Mouse (Mus musculus): ENCODE measurements around the gene Npas3.
A peak's percentile ranks its signal among the peaks of the same experiment; 100 is the strongest.
"Not testable (repeated sequence)": the region's sequence is repeated elsewhere in the genome, so short reads cannot be mapped to it uniquely, and the experiment has no call there.

The Npas3 gene

DNA sequence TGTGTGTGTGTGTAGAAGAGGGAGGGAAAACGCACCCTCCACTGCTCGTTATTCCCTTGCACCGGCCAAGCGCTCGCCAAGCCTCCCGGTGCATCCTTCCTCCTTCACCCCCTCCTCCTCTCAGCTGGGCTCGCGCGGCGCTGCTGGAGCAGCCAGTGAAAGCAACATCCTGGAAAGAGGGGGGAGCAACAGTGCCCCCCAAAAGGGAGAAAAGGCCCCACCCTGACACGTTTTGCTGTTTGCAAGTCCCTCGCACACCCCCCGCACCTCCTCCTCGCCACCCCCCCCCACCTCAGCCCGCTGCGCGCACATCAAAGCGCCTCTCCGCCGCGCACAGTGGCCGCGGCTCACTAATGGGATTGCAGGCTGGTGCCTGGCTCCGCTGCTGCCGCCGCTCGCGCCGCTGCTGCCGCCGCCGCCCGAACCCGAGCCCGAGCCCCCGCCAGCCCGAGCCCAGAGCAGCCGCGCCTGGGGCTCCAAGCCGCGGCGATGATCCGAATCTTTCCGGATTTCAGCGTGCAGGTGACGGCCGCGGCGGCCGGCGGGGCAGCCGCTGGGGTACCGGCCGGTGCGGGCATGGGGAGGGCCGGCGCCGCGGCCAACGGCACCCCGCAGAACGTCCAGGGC is at the start of gene Npas3:
Npas3 (plus strand) TSS at position 577 of the 627 bp plus-strand sequence.
- DNase-seq, result peak; percentile 82

DNA sequence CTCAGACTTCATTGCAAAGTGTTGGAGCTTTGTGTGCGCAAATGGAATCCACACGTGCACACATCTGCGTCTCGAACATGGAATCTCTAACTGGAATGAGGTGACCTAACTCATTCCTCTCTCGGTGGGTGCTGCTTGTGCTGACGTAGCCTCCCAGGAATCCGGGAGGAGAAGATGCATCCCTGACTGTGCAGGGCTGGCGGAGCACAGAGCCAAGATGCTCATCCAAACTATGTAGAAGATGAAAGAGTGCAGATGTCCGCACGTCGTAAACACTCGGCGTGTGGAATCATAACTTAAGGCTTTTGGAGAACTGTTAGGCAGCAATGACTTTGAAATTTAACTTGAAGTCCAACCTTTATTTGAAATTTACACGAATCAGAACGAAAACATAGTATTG is 31.3 kb upstream of the Npas3 start:
- no peak for DNase-seq

DNA sequence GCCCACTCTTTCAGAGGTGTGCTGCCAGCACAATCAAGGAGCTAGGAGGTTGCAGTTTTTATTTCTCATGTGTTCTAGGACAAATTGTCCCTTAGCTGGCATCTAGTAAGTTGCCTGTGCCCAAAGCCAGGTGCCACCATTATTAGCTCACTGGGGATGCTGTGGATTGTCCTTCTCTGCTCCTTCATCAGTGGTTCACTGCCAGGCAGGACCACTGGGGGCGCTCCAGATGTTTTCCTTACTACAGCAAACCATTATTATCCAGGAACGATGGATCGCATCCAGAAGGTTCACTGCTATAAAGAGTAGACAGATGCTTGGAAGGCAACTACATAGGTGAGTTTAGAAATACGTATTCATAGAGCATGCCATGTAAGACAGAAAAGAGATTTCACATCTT is 25.7 kb upstream of the Npas3 start:
- peak; percentile 31 for DNase-seq

DNA sequence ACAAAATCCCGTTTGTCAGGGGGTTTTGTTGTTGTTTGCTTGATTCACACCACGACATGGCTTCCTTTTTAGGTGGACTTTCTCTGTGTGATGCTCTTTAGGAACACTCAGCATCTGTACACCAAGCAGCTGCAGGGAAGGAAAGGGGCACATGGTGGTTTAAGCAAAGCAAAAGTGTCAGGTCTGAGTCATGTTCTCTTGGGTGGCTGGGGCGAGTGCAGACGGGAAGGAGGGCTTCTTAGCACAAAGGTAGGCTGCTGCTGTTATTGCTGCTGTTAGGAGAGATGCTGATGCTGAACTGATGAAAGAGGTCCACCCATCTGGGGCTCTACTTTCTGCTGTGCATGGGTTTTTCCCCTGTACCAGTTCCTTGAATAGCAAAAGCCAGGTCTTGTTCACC is 21.1 kb upstream of the Npas3 start:
- no peak for DNase-seq

DNA sequence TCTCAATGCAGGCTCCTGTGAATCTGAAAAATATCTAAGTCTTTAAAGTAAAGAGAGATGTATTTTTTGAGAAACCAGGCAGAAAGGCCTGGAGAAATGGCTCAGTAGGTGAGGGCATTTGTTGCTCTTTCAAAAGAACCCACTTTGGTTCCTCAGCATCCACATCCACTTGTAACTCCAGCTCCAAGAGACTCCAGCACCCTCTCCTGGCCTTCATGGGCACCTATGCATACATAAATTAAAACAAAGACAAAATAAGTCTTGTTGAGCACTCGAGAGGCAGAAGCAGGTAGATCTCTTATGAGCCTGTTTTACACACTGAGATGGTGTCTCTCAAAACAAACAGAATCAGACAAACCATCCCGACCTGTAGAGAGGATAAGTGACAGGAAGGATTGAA is 19.1 kb upstream of the Npas3 start:
- no peak for DNase-seq

DNA sequence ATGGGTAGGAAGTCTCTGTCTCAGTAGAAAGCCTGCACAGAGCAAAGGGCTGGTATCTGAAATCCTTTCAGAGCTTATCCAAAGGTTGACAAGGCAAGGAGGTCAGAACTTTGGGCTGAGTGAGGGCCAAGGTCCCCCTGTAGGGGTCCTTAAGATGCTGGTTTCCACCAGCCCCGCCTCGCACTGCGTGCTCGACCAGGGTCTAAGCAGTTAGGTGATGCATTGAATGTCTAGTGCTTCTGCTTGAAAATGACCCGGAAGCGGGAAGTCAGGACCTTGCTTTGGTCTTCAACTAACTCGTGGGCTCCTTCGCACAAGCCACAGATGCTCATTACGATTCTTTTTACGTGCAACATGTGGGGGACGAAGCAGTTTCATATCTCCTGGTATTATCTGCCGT is 2.3 kb upstream of the Npas3 start:
- no peak for DNase-seq

DNA sequence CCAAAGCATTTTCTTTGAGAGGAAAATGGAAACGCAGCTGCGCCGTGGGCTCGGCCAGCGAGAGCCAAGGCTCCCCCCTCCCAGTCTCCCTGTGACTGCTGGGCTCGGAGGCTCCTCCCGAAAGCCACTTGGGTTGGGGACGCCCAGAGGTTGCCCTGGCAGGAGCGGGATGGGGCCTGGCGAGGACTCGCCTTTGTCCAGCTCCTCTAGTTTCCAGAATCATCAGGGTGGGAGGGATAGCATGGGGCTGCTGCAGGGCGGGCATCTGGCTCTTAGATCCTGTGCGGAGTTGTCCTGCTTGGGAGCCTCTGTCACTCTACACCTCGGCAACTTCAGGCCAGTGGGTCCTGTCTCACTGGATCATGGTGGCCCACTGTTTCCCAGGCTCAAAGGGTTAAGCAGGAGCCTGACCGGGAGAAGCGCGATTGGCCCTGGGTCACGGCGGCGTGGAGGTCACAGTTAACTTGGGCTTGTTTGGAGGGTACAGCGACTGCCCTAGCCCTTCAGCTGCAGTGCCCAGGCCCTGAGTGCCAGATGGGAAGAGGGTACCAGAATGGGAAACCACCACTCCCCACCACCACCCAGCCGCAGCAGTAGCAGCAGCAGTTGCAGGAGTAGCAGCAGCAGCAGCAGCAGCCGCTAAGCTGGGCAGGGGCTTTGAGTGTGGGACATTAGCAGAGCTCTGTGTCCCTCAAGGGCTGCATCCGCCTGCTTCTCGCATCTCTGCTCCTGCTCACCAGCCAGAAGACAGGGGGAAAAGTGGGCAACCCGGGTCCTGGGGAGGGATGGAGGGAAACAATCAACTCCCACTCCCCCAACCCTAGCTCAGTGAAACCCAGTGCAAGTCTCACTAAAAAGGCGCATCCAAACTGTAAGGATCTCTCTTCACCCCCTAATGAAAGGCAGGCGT is 1.6 kb upstream of the Npas3 start:
- peak; percentile 61 for DNase-seq

DNA sequence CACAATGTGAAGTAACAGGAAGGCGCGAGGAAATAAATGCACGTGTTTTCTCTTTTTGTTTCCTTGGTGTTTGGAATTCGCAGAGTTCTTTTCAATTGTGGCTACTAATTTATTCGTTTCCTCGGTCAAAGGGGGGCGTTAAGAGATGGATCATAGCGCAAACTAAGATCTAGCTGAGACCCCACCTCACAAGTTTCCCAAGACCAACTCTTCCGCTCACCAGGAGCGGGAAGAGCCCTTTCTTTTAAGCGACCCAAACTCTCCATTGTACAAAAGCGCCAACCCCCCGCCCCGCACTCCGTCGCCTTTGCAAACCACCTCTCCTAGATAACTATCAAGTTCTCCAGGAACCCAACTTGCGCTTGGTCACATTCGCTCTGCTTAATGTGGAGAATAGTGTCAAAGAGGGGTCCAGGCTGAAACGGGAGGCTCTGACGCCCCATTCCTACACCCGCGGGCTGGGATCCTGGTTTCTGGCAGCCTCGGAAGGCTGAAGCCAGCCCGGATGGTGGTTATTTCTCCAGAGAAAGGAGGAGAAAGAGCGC is 914 bp upstream of the Npas3 start:
- DNase-seq, result no peak

DNA sequence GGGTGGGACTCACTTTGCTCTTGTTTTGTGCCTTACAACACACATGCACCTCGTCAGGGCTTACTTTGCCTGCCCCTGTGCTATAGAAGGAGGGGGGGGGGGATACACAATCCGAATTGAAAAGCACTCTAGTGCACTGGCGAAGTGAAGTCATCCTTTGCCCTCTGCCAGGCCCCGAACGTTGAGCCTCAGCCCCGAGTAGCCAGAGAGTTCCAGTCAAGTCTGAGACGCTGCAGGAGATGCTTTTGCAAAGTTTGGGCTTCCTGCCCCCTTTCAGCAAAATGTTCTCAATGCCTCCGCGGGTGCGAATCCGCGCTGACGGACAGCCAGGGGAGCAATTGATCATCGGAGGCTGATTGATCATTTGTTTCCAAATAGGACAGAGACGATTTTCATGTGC is 319 bp downstream of the Npas3 start:
- DNase-seq, result peak; percentile 48

DNA sequence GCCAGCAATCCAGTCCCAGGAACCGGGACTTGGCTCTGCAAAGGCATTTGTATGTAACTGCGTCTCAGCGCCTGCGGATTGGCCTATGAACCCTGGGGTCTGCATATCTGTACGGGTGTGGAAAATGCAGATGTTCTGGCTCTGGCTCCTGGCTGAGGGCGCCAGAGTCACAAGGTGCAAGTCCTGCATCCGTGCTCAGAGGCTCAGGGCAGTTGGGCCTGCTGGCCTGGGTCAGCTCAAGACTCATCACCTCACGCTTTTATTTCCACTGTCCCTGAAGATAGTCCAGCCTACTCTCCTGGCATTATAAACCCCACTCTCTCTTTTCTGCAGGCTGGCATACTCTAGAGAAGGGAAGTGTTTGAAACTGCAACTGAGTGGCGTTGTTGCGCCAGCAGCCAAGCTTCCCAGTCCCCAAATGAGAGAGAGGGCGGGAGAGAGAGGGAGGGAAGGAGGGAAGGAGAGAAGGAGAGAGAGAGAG is 3.3 kb downstream of the Npas3 start:
- DNase-seq, result peak; percentile 66

DNA sequence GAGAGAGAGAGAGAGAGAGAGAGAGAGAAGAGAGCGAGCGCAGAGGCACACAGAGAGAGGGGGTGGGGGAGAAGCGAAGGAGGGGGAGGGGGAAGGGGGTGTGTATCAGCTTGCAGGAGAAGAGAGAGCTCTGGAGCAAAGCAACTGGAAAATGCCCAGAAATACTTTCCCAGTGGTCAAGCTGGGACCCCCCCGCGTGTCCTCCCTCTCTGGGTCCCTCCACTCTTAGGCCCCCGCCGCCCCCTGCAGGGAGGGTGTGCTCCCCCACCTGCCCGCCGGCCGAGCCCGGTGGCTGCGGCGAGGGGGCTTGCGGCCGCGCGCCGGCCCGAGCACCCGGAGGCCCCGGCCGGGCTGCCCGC is 3.7 kb downstream of the Npas3 start:
- DNase-seq, result peak; percentile 77

DNA sequence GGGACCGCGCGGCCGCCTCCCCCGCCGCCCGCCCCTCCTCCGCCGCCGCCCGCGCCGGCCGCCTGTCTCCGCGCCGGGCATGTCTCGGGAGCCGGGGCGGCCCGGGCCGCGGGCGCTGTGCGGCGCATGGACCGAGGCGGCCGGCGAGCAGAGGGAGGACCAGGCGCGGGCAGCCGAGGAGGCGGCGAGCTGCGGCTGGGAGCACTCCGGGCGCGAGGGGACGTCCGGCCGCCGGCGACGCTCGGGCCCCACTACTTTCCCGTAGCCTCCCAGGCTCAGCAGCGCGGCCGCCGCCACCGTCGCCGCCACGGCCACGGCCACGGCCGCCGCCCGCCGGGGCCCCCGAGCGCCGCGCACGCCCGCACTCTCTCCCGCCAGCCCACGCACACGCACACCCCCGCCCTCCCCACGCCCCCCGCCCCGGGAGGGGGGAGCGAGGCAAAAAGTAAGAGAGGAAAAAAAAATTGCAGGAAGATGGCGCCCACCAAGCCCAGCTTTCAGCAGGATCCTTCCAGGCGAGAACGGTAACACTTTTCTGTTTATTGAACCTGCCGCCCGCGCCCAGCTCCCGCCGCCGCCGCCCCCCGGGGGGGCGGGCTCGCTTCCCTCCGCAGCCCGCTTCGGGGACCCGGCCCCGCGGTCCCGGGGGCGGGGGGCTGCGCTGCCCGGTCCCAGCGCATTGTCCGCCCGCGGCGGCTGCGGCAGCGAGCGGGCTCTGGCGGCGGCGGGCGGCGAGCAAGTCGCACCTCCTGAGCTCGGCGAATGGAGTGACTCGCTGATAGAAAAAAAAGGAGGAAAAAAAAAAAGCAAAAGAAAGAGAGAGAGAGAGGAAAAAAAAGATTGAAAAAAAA is 4.3 kb downstream of the Npas3 start:
- DNase-seq, result peak; percentile 80

DNA sequence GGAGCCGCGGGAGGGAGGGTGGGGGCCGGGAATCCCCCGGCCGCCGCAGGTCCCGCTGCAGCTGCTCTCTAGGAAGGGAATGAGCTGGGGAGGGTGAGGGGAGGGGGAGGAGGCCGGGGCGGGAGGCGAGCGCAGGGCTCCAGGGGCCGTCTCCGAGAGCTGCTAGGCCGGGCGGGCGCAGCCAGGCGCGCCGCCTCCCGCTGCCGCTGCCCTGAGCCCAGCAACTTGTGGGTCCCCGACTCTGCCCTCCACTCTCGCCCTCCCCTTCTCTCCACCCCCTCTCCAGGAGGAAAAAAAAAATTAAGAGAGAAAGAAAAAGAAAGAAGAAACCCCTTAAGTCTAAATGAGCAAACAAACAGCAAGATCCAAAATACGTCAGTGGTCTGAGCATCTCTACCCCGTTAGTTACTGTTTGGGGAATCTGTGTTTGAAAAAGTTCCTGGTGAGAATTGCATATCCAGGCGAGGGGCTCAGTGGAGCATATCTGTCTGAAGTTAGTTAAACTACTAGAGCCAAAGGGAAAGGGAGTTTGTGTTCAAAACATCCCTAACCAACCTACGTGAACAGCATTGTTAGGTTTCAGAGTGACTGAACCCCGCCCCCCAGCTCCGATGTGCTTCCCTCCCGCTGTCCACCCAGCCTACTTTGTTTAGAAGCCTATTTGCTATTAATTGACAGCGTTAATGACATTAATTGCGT is 5.1 kb downstream of the Npas3 start:
- DNase-seq, result peak; percentile 87

DNA sequence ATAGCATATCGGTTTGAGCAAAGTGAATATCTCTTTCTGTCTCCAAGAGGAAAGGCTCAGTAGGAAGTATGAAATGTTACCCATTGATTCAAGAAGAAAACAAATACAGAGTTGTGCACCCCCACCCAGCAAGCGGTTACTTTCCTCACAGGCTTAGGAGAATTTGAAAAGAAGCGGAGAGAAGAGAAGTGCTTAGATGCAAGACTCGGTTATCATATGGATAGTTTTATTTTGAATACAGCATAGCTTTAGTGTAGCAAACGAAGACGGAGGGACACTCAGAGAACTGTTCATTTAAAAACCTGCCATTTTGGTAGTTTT is 5.6 kb downstream of the Npas3 start:
- DNase-seq, result no peak

DNA sequence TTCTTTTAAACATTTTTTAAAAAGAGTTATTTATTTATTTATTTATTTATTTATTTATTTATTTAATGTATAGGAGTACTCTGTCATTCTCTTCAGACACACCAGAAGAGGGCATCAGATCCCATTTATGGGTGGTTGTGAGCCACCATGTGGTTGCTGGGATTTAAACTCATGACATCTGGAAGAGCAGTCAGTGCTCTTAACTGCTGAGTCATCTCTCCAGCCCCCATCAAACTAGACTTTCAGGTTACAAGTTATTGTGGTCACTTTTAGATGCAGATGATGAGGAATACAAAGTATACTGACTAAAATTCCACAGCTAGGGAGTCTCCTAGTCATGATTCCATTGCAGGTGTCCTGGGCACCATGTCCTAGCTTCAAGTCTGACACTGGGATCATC is 26.0 kb downstream of the Npas3 start:
- DNase-seq, result not testable (repeated sequence)

DNA sequence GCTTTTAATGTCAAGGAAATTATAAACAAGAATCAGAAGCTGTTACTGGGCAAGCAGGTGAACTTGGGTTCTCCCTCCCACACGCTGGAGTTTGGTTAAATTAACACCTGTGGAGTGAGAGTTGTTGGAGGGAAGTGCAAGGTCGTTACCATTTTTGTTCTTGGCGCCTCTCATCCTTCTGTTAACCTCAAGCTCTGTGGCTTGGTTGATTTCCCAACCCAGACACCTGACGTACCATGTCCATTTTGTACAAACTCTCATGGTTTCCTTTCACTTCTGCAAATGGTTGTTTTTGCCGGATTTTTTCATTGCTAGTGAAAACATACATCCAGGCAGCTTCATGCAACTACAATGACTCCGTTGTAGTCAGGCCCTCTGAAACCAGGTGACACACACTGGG is 28.9 kb downstream of the Npas3 start:
- DNase-seq, result no peak

DNA sequence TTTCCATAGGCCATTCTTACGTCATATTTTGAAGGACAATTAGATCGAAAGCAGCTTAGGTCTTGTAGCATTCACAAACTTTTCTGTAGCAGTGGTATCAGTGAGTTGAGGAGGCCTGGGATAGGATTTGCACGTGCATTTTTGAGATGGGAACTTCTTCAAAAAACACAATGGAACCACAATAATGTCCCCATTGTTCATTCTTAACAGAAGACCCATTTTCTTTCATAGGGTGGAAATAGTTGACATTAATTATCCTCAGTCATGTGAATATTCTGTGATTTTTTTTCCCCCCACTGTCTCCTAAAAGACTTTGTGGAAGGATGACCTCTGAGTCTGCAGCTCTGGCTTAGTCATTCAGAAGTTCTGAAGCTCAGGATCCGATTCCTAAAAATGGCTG is 41.9 kb downstream of the Npas3 start:
- DNase-seq, result peak; percentile 43

DNA sequence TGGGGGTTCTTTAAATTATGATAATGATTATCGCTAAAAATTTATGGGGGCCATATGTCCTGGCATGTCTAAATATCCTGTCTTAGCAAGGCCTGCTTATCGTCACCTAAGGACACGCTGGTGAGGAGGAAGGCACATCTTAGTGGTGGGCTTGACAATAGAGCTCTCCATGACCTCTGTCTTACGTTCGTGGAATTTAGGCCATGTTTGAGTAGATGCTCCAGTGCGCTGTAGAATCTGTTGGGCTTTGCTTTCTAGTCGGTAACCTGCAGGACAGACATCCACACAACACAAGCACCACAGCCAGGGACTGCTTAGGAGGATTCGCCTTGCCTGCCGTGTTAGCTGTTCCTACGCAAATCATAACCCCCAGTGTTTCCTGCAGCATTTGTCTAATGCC is 42.4 kb downstream of the Npas3 start:
- no peak for DNase-seq

DNA sequence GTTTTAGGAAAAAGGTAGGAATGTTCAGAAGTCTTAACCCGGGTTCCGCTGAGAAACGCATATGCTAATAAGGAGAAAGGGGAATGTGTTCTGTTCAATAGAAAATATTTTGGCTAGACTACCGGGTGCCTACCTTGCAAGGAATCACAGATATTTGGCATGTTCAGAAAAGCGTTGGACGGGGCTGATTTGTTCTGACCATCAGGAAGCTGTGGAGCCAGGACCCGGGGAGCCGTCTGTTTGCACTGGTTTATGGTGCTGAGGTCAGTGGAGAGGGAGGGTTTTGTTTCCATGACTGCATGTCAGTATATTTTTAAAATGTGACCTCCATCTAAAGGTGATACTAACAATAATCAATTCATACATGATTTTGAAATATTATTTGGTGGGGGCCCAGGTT is 43.5 kb downstream of the Npas3 start:
- DNase-seq, result no peak

DNA sequence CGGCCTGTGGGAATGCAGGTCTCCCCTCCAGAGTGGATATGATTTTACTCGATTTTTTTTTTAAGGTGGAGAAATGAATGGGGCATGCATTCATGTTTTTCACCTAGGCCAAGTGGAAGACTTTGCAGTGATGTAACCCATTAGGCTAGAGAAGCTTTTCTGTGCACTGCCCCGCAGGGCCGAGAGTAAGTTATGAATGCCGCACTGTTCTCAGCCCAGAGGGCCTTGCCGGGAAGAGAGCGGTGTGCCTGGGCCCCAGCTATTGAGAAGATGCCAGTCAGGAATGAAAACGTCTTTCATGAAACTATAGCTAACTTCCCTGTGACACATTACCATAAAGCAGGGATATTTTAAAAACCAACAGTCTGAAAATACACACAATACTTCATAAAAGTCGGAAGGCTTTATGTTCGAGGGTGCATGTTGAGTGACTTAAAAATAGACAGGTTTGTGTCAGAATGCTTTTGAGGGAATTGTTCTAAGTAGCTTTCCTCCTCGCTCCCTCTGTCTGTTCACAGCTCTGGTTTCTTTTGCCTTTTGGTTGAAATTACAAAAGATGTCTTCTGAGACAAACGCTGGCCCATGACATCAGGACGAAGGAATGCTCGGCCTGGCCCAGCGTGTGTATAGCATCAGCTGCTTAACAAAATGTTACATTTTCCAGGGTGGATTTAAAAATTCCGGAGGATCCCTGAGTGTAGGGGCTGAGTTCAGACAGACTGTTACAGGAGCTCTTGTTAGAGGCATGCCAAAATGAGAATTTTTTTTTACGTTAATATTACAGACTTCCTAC is 44.2 kb downstream of the Npas3 start:
- DNase-seq, result peak; percentile 76

DNA sequence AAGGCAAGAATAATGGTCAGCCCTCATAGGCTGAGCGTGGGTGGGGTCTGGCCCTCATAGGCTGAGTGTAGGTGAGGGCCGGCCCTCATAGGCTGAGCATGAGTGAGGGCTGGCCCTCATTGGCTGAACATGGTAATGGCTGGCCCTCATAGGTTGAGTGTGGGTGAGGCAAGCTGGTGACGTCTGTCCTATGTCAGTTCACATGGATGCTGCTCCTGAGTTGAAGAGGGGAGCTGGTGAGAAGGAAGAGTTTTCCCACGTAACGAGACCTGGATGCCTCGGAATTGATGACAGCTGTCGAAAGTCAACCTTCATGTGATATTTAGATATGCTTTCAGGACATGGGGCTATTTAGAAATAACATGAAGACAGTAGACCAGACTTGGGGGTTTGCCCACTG is 45.5 kb downstream of the Npas3 start:
- no peak for DNase-seq

DNA sequence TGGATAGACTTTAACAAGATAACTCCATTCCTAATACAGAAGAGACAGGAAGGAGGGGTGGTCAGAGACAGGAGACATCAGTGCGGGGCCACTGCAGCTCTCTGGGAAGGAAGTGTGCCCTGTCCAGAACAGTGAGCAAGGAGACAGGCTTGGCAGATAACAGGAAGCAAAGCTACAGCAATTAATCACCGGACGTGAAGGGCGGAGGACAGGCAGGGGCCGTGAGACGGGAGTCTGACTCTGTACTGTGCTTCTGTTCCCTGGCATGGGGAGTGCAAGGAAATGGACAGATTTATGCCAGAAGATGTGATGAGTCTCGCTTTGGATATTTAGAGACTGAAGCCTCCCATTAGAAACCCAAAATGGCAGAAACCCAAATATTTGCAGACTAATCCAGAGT is 47.3 kb downstream of the Npas3 start:
- DNase-seq, result no peak

Measured in retina, postnatal 1 day (tissue).